Mouse (Mus musculus): ENCODE measurements around the gene Szt2. TPM values are rescaled to one million over a fixed set of nuclear protein-coding genes. Genes with fewer than 3 reads are reported as not detected.

Gene Szt2
- total and polyA plus RNA-seq, 3 experiments = 3.2 to 18.9 (median 7.4) TPM

- Histone ChIP-seq H3K4me1 (ENCODE audit: control insufficient read depth in 1 of 2, insufficient read depth in 2 of 2) (peaks cover 12 to 20% of the 10 kb centered on the region in 2 experiments), H3K27ac (ENCODE audit: insufficient read depth, low read depth) (no peak overlapping the region), H3K27me3 (replicated peaks) (peaks cover 3% of the 10 kb centered on the region), H3K36me3 (replicated peaks in 1 of 2; ENCODE audit: control insufficient read depth in 1 of 2, insufficient read depth in 1 of 2, low read length in 1 of 2) (no peaks in the 10 kb centered on the region), H3K9me3 (replicated peaks; ENCODE audit: low read length) (peaks cover 5% of the 10 kb centered on the region), H3K9ac (ENCODE audit: insufficient read depth, low read depth) (no peak overlapping the region), H3K4me3 (replicated peaks in 1 of 3; ENCODE audit: low read depth in 2 of 3, low read length in 2 of 3, poor library complexity in 1 of 3) (no peak overlapping the region), H3K79me2 (replicated peaks; ENCODE audit: control insufficient read depth, extremely low read depth, insufficient read depth, poor library complexity, severe bottlenecking) (no peaks in the 10 kb centered on the region), H3K4me2 (ENCODE audit: insufficient read depth, low read depth, poor library complexity, severe bottlenecking) (peak overlapping the region; percentile 30)
- DNase-seq (ENCODE audit: extremely low read depth) = no peak
- in situ Hi-C loops (cut with MboI; ENCODE audit: low pct_ligation_motif_present, low pct_unique_long_range_greater_than_20kb, low sequenced_read_pairs) = no loop called here
- dilution Hi-C loops (cut with MboI; ENCODE audit: extremely low pct_ligation_motif_present, extremely low pct_unique_long_range_greater_than_20kb, low sequenced_read_pairs) = no loop called here
- no peak for TF ChIP-seq MXI1 (IDR thresholded peaks at IDR 0.05; ENCODE audit: low read depth, low read length)
- TF ChIP-seq HCFC1 (IDR thresholded peaks at IDR 0.05; ENCODE audit: low read depth, low read length) = no peak
- no peak for TF ChIP-seq NELFE (IDR thresholded peaks at IDR 0.05; ENCODE audit: low read depth, low read length)
- TF ChIP-seq NRF1 (IDR thresholded peaks at IDR 0.05; ENCODE audit: low read depth, low read length) = no peak
- no peak for TF ChIP-seq CHD2 (IDR thresholded peaks at IDR 0.05; ENCODE audit: low read length)
- TF ChIP-seq UBTF (IDR thresholded peaks at IDR 0.05; ENCODE audit: low read depth, low read length) = no peak
- 0 out of 2 replicates have a peak, but pooled peaks have one; percentile 43 for TF ChIP-seq MEF2A (IDR thresholded peaks at IDR 0.05; ENCODE audit: borderline replicate concordance, low read depth, low read length)
- no peak for TF ChIP-seq POLR2AphosphoS2 (IDR thresholded peaks at IDR 0.05; ENCODE audit: low read depth, low read length)
- no peak for TF ChIP-seq JUN (IDR thresholded peaks at IDR 0.05; ENCODE audit: insufficient read depth, low read depth, low read length)
- TF ChIP-seq EP300 (IDR thresholded peaks at IDR 0.05; ENCODE audit: low read length) = no peak
- TF ChIP-seq MYC (IDR thresholded peaks at IDR 0.05; ENCODE audit: low read depth, low read length) = no peak
- peak; percentile 25; the same call in 1 of the 2 replicates for TF ChIP-seq BHLHE40 (IDR thresholded peaks at IDR 0.05; ENCODE audit: low read depth, low read length)
Observed at GRCm38 (mm10) chr4:118347529-118348309, 61.4 kb downstream of the Szt2 start.

GRCm38 (mm10) chr4:118341447-118341846 is 67.6 kb downstream of the Szt2 start:
- H3K4me3 ChIP-seq (replicated peaks in 1 of 3; ENCODE audit: low read depth in 2 of 3, low read length in 2 of 3, poor library complexity in 1 of 3) = no peak overlapping the region
- dilution Hi-C loops (cut with MboI; ENCODE audit: extremely low pct_ligation_motif_present, extremely low pct_unique_long_range_greater_than_20kb, low sequenced_read_pairs) = no loop called here
- DNase-seq (ENCODE audit: extremely low read depth) = no peak
- H3K9me3 ChIP-seq (replicated peaks; ENCODE audit: low read length) = peaks cover 9% of the 10 kb centered on the region
- TF ChIP-seq TBP (conservative IDR thresholded peaks at IDR 0.05; ENCODE audit: low read depth, low read length) (no peak), RCOR1 (conservative IDR thresholded peaks at IDR 0.05; ENCODE audit: low read depth, low read length) (no peak), NELFE (IDR thresholded peaks at IDR 0.05; ENCODE audit: low read depth, low read length) (no peak), UBTF (IDR thresholded peaks at IDR 0.05; ENCODE audit: low read depth, low read length) (no peak), JUND (conservative IDR thresholded peaks at IDR 0.05; ENCODE audit: low read depth, low read length) (no peak), MAX (IDR thresholded peaks at IDR 0.05; ENCODE audit: low read length) (no peak)
- no peak overlapping the region for H3K4me2 ChIP-seq (ENCODE audit: insufficient read depth, low read depth, poor library complexity, severe bottlenecking)
- no peak overlapping the region for H3K9ac ChIP-seq (ENCODE audit: insufficient read depth, low read depth)
- no peaks in the 10 kb centered on the region for H3K4me1 ChIP-seq (ENCODE audit: control insufficient read depth in 1 of 2, insufficient read depth in 2 of 2)
- H3K27me3 ChIP-seq (replicated peaks) = peaks cover 12% of the 10 kb centered on the region
- no peak overlapping the region for H3K27ac ChIP-seq (ENCODE audit: insufficient read depth, low read depth)
- in situ Hi-C loops (cut with MboI; ENCODE audit: low pct_ligation_motif_present, low pct_unique_long_range_greater_than_20kb, low sequenced_read_pairs) = no loop called here
- no peaks in the 10 kb centered on the region for H3K36me3 ChIP-seq (replicated peaks in 1 of 2; ENCODE audit: control insufficient read depth in 1 of 2, insufficient read depth in 1 of 2, low read length in 1 of 2)
- H3K79me2 ChIP-seq (replicated peaks; ENCODE audit: control insufficient read depth, extremely low read depth, insufficient read depth, poor library complexity, severe bottlenecking) = no peaks in the 10 kb centered on the region
